In the genomic region with DNA sequence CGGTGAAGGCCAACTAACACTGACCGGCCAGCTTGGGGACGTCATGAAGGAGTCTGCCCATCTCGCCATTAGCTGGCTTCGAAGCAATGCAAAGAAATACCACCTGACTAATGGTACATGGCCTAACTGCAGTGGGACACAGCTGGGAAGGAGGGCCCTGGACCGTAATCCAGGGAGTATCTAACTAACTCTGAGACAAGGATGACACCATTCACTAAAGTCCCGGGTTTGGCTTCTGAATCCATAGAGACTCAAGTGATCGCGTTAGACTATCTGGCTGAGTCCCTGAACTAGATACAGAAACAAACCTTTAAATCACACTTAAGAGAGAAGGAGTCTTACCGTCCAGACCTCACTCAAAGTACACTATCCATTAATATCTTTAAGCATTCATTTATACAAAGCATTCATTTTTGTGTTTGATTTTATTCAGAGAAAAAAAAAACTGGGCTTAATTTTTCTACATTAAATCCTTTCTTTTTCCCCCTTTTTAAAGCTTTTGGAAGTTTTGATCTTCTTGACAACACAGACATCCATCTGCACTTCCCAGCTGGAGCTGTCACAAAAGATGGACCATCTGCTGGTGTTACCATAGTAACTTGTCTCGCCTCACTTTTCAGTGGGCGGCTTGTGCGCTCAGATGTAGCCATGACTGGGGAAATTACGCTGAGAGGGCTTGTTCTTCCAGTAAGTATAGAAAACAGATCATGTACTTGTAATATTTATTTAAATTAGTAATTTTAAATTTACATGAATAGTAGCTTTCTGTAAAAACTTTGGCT, we compare ENCODE assay signal across 9 mouse cellular contexts. TPM values are rescaled to one million over a fixed set of nuclear protein-coding genes. Genes with fewer than 3 reads are reported as not detected.
DNase-seq lines count a peak whose midpoint lies in the region; ATAC-seq lines count a peak whose summit lies in the region.
"Had no signal": no experiment of that assay in that cellular context is flagged by ENCODE, and none has a peak within 500 bp of the region (broad histone marks: within the 10 kb centered on the region; RNA-seq: fewer than 3 reads in every experiment).

No protein-coding gene starts in this region.

- H3K27ac ChIP-seq in hindbrain, embryonic 10.5 days = peak overlapping the region; percentile 73
- no peak overlapping the region for H3K27ac ChIP-seq in intestine, embryonic 15.5 days
- H3K27ac ChIP-seq: embryonic facial prominence, embryonic 15.5 days had no signal

- 62% methylated on average over 14 of the region's 14 CpGs for WGBS in hindbrain, embryonic 10.5 days
- 72% methylated on average over 14 of the region's 14 CpGs for WGBS in intestine, embryonic 15.5 days

- peaks cover 55% of the 10 kb centered on the region for H3K36me3 ChIP-seq in hindbrain, embryonic 10.5 days
- H3K36me3 ChIP-seq in intestine, embryonic 15.5 days = 0 out of 2 replicates have a peak, but pooled peaks cover 2% of the 10 kb centered on the region

- ATAC-seq in intestine, embryonic 15.5 days = no peak
- ATAC-seq in CD4-positive, CD25-positive, alpha-beta regulatory T cell, adult 4 months = no peak

- H3K4me1 ChIP-seq in hindbrain, embryonic 10.5 days (replicated peaks) = peaks cover 19% of the 10 kb centered on the region
- no peaks in the 10 kb centered on the region for H3K4me1 ChIP-seq in intestine, embryonic 15.5 days (replicated peaks)
- H3K4me1 ChIP-seq: embryonic facial prominence, embryonic 15.5 days had no signal

- no peak overlapping the region for H3K4me2 ChIP-seq in intestine, embryonic 15.5 days (replicated peaks)
- H3K4me2 ChIP-seq: embryonic facial prominence, embryonic 15.5 days had no signal

- no peak overlapping the region for H3K4me3 ChIP-seq in hindbrain, embryonic 10.5 days
- H3K4me3 ChIP-seq in intestine, embryonic 15.5 days (replicated peaks) = no peak overlapping the region
- H3K4me3 ChIP-seq: embryonic facial prominence, embryonic 15.5 days had no signal

- DNase-seq in lung, postnatal 10 days = peak; percentile 48
- no peak for DNase-seq in lung, postnatal 4 days
- peak; percentile 59 for DNase-seq in hindbrain, embryonic 10.5 days (ENCODE audit: low spot score)
- peak; percentile 72 for DNase-seq in left cerebral cortex, postnatal 4 days
- DNase-seq in right cerebral cortex, postnatal 36 days (ENCODE audit: low spot score in 2 of 2) = peak; percentile 69 to 84
- DNase-seq in urinary bladder, postnatal 10 days (ENCODE audit: low spot score) = no peak

- no peaks in the 10 kb centered on the region for H3K27me3 ChIP-seq in hindbrain, embryonic 10.5 days (ENCODE audit: insufficient read depth, poor library complexity, severe bottlenecking)
- H3K27me3 ChIP-seq in intestine, embryonic 15.5 days (replicated peaks) = no peaks in the 10 kb centered on the region
- H3K27me3 ChIP-seq: embryonic facial prominence, embryonic 15.5 days had no signal

- no peaks in the 10 kb centered on the region for H3K9me3 ChIP-seq in hindbrain, embryonic 10.5 days
- H3K9me3 ChIP-seq in intestine, embryonic 15.5 days = no peaks in the 10 kb centered on the region
- H3K9me3 ChIP-seq: embryonic facial prominence, embryonic 15.5 days had no signal

- intact Hi-C loops in left cerebral cortex, postnatal 4 days (cut with DNase I) = no loop called here

- no peak overlapping the region for H3K9ac ChIP-seq in intestine, embryonic 15.5 days
- H3K9ac ChIP-seq: embryonic facial prominence, embryonic 15.5 days had no signal

RNA-seq across cellular contexts. Expression of a gene that starts 31.9 kb away (rescaled TPM):
- polyA plus RNA-seq in hindbrain, embryonic 10.5 days (2016; fragmentation: Nextera tagmentation; extraction: Ambion mirVana) = 5.4 and 6.0 TPM in 2 replicates
- 1 to 10 TPM; 2.3 to 2.5 TPM for total RNA-seq in left cerebral cortex, postnatal 4 days (2021)
- 2.9 and 3.7 TPM in 2 replicates for polyA plus RNA-seq in intestine, embryonic 15.5 days (2015; fragmentation: Nextera tagmentation; extraction: Ambion mirVana)
- not detected for polyA plus RNA-seq in CD4-positive, CD25-positive, alpha-beta regulatory T cell, adult 4 months (2017; shearing (Covaris generic))

RNA-seq across cellular contexts. Expression of a gene that starts 32.1 kb away (rescaled TPM):
- 52.8 and 57.1 TPM in 2 replicates for polyA plus RNA-seq in hindbrain, embryonic 10.5 days (2016; fragmentation: Nextera tagmentation; extraction: Ambion mirVana)
- total RNA-seq in left cerebral cortex, postnatal 4 days (2021) = 10 to 100 TPM; 47.1 to 50.1 TPM
- 31.2 and 36.1 TPM in 2 replicates for polyA plus RNA-seq in intestine, embryonic 15.5 days (2015; fragmentation: Nextera tagmentation; extraction: Ambion mirVana)
- polyA plus RNA-seq in CD4-positive, CD25-positive, alpha-beta regulatory T cell, adult 4 months (2017; shearing (Covaris generic)) = 1 to 10 TPM; 4.8 to 7.9 TPM

Comparison
In these comparisons a context has a peak if more than half of its experiments do, and no peak if none do; other contexts are left out.
1. DNase-seq: peak in lung, postnatal 10 days (single experiment), hindbrain, embryonic 10.5 days (single experiment), left cerebral cortex, postnatal 4 days (single experiment) and right cerebral cortex, postnatal 36 days (2 of 2); none in lung, postnatal 4 days (0 of 2) and urinary bladder, postnatal 10 days (single experiment).